Mouse (Mus musculus): Measurements from ENCODE around the gene Mars.

- TF ChIP-seq CTCF (IDR thresholded peaks at IDR 0.05 in 2 of 3, conservative IDR thresholded peaks at IDR 0.05 in 1 of 3; ENCODE audit: control insufficient read depth in 1 of 3, insufficient read depth in 1 of 3, low read depth in 2 of 3, low read length in 3 of 3, poor library complexity in 1 of 3, severe bottlenecking in 1 of 3) (no peak), EP300 (IDR thresholded peaks at IDR 0.05; ENCODE audit: low read depth in 1 of 2, low read length in 2 of 2) (no peak), ZC3H11A (IDR thresholded peaks at IDR 0.05; ENCODE audit: low read depth, low read length) (no peak), TAL1 (IDR thresholded peaks at IDR 0.05; ENCODE audit: low read length) (no peak), MEF2A (IDR thresholded peaks at IDR 0.05; ENCODE audit: extremely low read depth, insufficient replicate concordance, low read depth, low read length, poor library complexity, severe bottlenecking) (no peak), UBTF (IDR thresholded peaks at IDR 0.05; ENCODE audit: borderline replicate concordance, insufficient read depth, low read depth, low read length) (no peak), TCF12 (IDR thresholded peaks at IDR 0.05; ENCODE audit: low read depth, low read length) (no peak), USF1 (IDR thresholded peaks at IDR 0.05; ENCODE audit: low read depth, low read length) (no peak), NELFE (IDR thresholded peaks at IDR 0.05; ENCODE audit: low read depth, low read length) (no peak), POLR2A (IDR thresholded peaks at IDR 0.05; ENCODE audit: control insufficient read depth in 1 of 2, insufficient read depth in 1 of 2, low read depth in 1 of 2, low read length in 2 of 2, poor library complexity in 1 of 2) (no peak), ZNF384 (IDR thresholded peaks at IDR 0.05; ENCODE audit: low read depth, low read length) (no peak), CHD1 (IDR thresholded peaks at IDR 0.05; ENCODE audit: low read depth, low read length) (no peak)
Measured at GRCm38 (mm10) chr10:127346173-127346572, 34.6 kb upstream of the Mars start.
